Mouse (Mus musculus) MEL (cell line): Measurements from ENCODE around the gene Sdhaf1. TPM values are rescaled to one million over a fixed set of nuclear protein-coding genes. Genes with fewer than 3 reads are reported as not detected.

ENCODE experiments used
- DNase-seq: peaks from one replicate; pipeline ENCODE4 v3.0.0; 2011; ENCODE audit warnings: low read depth, low spot score
- H3K27ac ChIP-seq: 2 replicates; pipeline ENCODE4 v1.5.1; 2012; ENCODE audit warnings: low read depth, mild to moderate bottlenecking, control low read depth, low read length, moderate library complexity; ENCODE audit not compliant: control insufficient read depth
- H3K27me3 ChIP-seq, 2 experiments: fragments of 150-350 bp in 1 of 2; sonication (generic) in 1 of 2; 2 replicates each; pipeline ENCODE4 v1.6.1; 2012; ENCODE audit warnings: low read length in 2 of 2, mild to moderate bottlenecking in 2 of 2, improper control_type of control experiment in 1 of 2, moderate library complexity in 1 of 2; ENCODE audit not compliant: insufficient read depth in 2 of 2, control insufficient read depth in 1 of 2
- H3K36me3 ChIP-seq, 2 experiments: 2 replicates each; pipeline ENCODE4 v1.6.1; 2012 to 2014; ENCODE audit warnings: low read length in 2 of 2, improper control_type of control experiment in 1 of 2, inconsistent platforms in 1 of 2, mild to moderate bottlenecking in 1 of 2; ENCODE audit not compliant: insufficient read depth in 2 of 2, control insufficient read depth in 1 of 2
- H3K4me1 ChIP-seq, 2 experiments: fragments of 150-350 bp in 1 of 2; sonication (generic) in 1 of 2; 2 replicates each; pipeline ENCODE4 v1.6.1; 2012; ENCODE audit warnings: low read length in 2 of 2, improper control_type of control experiment in 1 of 2, mild to moderate bottlenecking in 1 of 2; ENCODE audit not compliant: insufficient read depth in 2 of 2, control insufficient read depth in 1 of 2
- H3K4me3 ChIP-seq, 2 experiments: fragments of 150-350 bp in 1 of 2; sonication (generic) in 1 of 2; 2 replicates each; pipeline ENCODE4 v1.5.1; 2012; ENCODE audit warnings: low read depth in 2 of 2, low read length in 2 of 2, mild to moderate bottlenecking in 2 of 2, moderate library complexity in 2 of 2, control low read depth in 1 of 2, improper control_type of control experiment in 1 of 2; ENCODE audit not compliant: control insufficient read depth in 1 of 2, insufficient read depth in 1 of 2
- H3K79me2 ChIP-seq: 2 replicates; pipeline ENCODE4 v1.6.1; 2012; ENCODE audit warnings: mild to moderate bottlenecking, low read length, moderate library complexity; ENCODE audit not compliant: control insufficient read depth, poor library complexity, insufficient read depth
- H3K9ac ChIP-seq: 2 replicates; pipeline ENCODE4 v1.6.1; 2012; ENCODE audit warnings: low read depth, mild to moderate bottlenecking, control low read depth, low read length, moderate library complexity; ENCODE audit not compliant: control insufficient read depth, poor library complexity, severe bottlenecking
- H3K9me3 ChIP-seq: fragments of 150-350 bp; sonication (generic); replicated peaks from 2 replicates; pipeline ENCODE4 v1.6.1; 2012; ENCODE audit warnings: mild to moderate bottlenecking, low read length, improper control_type of control experiment, moderate library complexity; ENCODE audit not compliant: insufficient read depth
- ELF1 ChIP-seq: IDR thresholded peaks from 2 replicates; pipeline ENCODE4 v1.6.1; 2014; ENCODE audit warnings: low read depth, mild to moderate bottlenecking, inconsistent platforms, low read length, improper control_type of control experiment, moderate library complexity
- HCFC1 ChIP-seq: IDR thresholded peaks from 2 replicates; pipeline ENCODE4 v1.6.1; 2012; ENCODE audit warnings: low read depth, mild to moderate bottlenecking, inconsistent platforms, low read length, improper control_type of control experiment, moderate library complexity
- KAT2A ChIP-seq: conservative IDR thresholded peaks from 2 replicates; pipeline ENCODE4 v1.6.1; 2012; ENCODE audit warnings: low read depth, low read length, improper control_type of control experiment, inconsistent platforms
- MAZ ChIP-seq: IDR thresholded peaks from 2 replicates; pipeline ENCODE4 v1.6.1; 2012; ENCODE audit warnings: low read depth, mild to moderate bottlenecking, inconsistent platforms, low read length, improper control_type of control experiment
- MYC ChIP-seq: IDR thresholded peaks from 2 replicates; pipeline ENCODE4 v1.6.1; 2011; ENCODE audit warnings: low read depth, mild to moderate bottlenecking, low read length, improper control_type of control experiment, moderate library complexity
- NELFE ChIP-seq: IDR thresholded peaks from 2 replicates; pipeline ENCODE4 v1.6.1; 2011; ENCODE audit warnings: low read depth, low read length, improper control_type of control experiment
- RAD21 ChIP-seq: IDR thresholded peaks from 2 replicates; pipeline ENCODE4 v1.6.1; 2011; ENCODE audit warnings: mild to moderate bottlenecking, low read depth, low read length, improper control_type of control experiment
- RCOR1 ChIP-seq: IDR thresholded peaks from 2 replicates; pipeline ENCODE4 v1.6.1; 2012; ENCODE audit warnings: low read depth, mild to moderate bottlenecking, inconsistent platforms, low read length, improper control_type of control experiment
- SIN3A ChIP-seq: IDR thresholded peaks from 2 replicates; pipeline ENCODE4 v1.6.1; 2012; ENCODE audit warnings: low read length, improper control_type of control experiment, inconsistent platforms
- TBP ChIP-seq: IDR thresholded peaks from 2 replicates; pipeline ENCODE4 v1.8.0; 2011; ENCODE audit warnings: low read depth, low read length, improper control_type of control experiment
- USF2 ChIP-seq, 2 experiments: IDR thresholded peaks; 2 replicates each; pipeline ENCODE4 v1.6.1; 2011 to 2012; ENCODE audit warnings: improper control_type of control experiment in 2 of 2, low read length in 2 of 2, borderline replicate concordance in 1 of 2, inconsistent platforms in 1 of 2, low read depth in 1 of 2, mild to moderate bottlenecking in 1 of 2; ENCODE audit not compliant: insufficient read depth in 1 of 2
- ZC3H11A ChIP-seq: IDR thresholded peaks from 2 replicates; pipeline ENCODE4 v1.6.1; 2012; ENCODE audit warnings: low read depth, mild to moderate bottlenecking, inconsistent platforms, low read length, improper control_type of control experiment
- ZNF384 ChIP-seq: IDR thresholded peaks from 2 replicates; pipeline ENCODE4 v1.6.1; 2012; ENCODE audit warnings: low read depth, mild to moderate bottlenecking, inconsistent platforms, low read length, improper control_type of control experiment
- polyA plus RNA-seq, 2 experiments: library from polyadenylated mRNA; stranded (reverse) in 1 of 2; unstranded in 1 of 2; fragments of >175 nt in 1 of 2; fragments of >200 nt in 1 of 2; gene quantifications; 2 replicates each; pipeline versions ENCODE4 v1.2.1 to v1.2.4; 2012; ENCODE audit warnings: low replicate concordance in 2 of 2, low read depth in 1 of 2; ENCODE audit not compliant: insufficient read length in 2 of 2, insufficient read depth in 1 of 2, missing spikeins in 1 of 2
- total RNA-seq: library from RNA; depleted of rRNA; stranded (reverse); fragments of 300-350 nt; gene quantifications from 2 replicates; pipeline ENCODE4 v1.2.3, GENCODE M21; 2012; rRNA removed

Gene Sdhaf1
- total and polyA plus RNA-seq, 3 experiments, result 4.3 to 8.1 TPM; not detected in 1

GRCm38 (mm10) chr7:30278911-30279310 lies 44.8 kb downstream of the Sdhaf1 start:
- Histone ChIP-seq H3K4me3 (peak overlapping the region; percentile 71 to 82), H3K36me3 (peaks cover 0 to 11% of the 10 kb centered on the region in 2 experiments; a peak in 2 of 4 replicates), H3K27me3 (no peaks in the 10 kb centered on the region), H3K9me3 (no peaks in the 10 kb centered on the region), H3K4me1 (peaks cover 0 to 8% of the 10 kb centered on the region in 2 experiments; a peak in 1 of 4 replicates), H3K79me2 (peaks cover 10% of the 10 kb centered on the region), H3K27ac (no peak overlapping the region), H3K9ac (peak overlapping the region; percentile 82)
- no peak for TF ChIP-seq MAZ
- peak; percentile 30; the same call in 1 of the 2 replicates for TF ChIP-seq ZNF384
- no peak for DNase-seq

- Histone ChIP-seq H3K27ac (no peak overlapping the region), H3K79me2 (peaks cover 8% of the 10 kb centered on the region), H3K9ac (no peak overlapping the region), H3K27me3 (no peaks in the 10 kb centered on the region), H3K4me3 (no peak overlapping the region), H3K9me3 (no peaks in the 10 kb centered on the region), H3K36me3 (peaks cover 0 to 8% of the 10 kb centered on the region in 2 experiments; a peak in 2 of 4 replicates), H3K4me1 (0 out of 4 replicates have a peak, but pooled peaks cover 0 to 5% of the 10 kb centered on the region in 2 experiments)
- DNase-seq, result no peak
- TF ChIP-seq RAD21 (no peak), KAT2A (no peak), ZC3H11A (no peak), ELF1 (no peak), RCOR1 (no peak), TBP (no peak), HCFC1 (no peak), MYC (no peak), USF2 (IDR thresholded peaks at IDR 0.05; ENCODE audit: borderline replicate concordance in 1 of 2, insufficient read depth in 1 of 2, low read depth in 1 of 2, low read length in 2 of 2) (no peak), SIN3A (no peak), NELFE (no peak), MAZ (no peak)
These were observed 49.3 kb downstream of the Sdhaf1 start for GRCm38 (mm10) chr7:30274383-30274782.

Other genes starting within 250 kb of the Sdhaf1 start
Only the 30 nearest of the 32 such genes appear.
- gene Gm26920, start 233.5 kb downstream of the Sdhaf1 start, total RNA-seq, result 0.62 TPM in 1 of 2 replicates, not detected in the other
- gene Gm26920, start 233.5 kb downstream of the Sdhaf1 start, polyA plus RNA-seq, result not detected
- gene Zfp566, start 233.4 kb downstream of the Sdhaf1 start, total RNA-seq, result 7.3 and 8.0 TPM in 2 replicates
- gene Zfp566, start 233.4 kb downstream of the Sdhaf1 start, polyA plus RNA-seq, result 1 to 10 TPM in 1 of 2 experiments, not detected in 1; 8.0 TPM
- 5.5 and 6.2 TPM in 2 replicates for gene Zfp260, start 229.1 kb downstream of the Sdhaf1 start, total RNA-seq
- gene Zfp260, start 229.1 kb downstream of the Sdhaf1 start, polyA plus RNA-seq, result 1 to 10 TPM in 1 of 2 experiments, not detected in 1; 4.8 TPM
- 3.9 and 8.2 TPM in 2 replicates for gene Zfp382, start 202.0 kb downstream of the Sdhaf1 start, total RNA-seq
- 1 to 10 TPM in 1 of 2 experiments, not detected in 1; 7.1 TPM for gene Zfp382, start 202.0 kb downstream of the Sdhaf1 start, polyA plus RNA-seq
- gene Zfp146, start 154.1 kb downstream of the Sdhaf1 start, total RNA-seq, result 30.6 and 35.5 TPM in 2 replicates
- 10 to 100 TPM in 1 of 2 experiments, not detected in 1; 38.9 TPM for gene Zfp146, start 154.1 kb downstream of the Sdhaf1 start, polyA plus RNA-seq
- gene Cox7a1, start 139.8 kb downstream of the Sdhaf1 start, total RNA-seq, result 8.9 and 9.9 TPM in 2 replicates
- 10 to 100 TPM in 1 of 2 experiments, not detected in 1; 11.1 TPM for gene Cox7a1, start 139.8 kb downstream of the Sdhaf1 start, polyA plus RNA-seq
- gene Capns1, start 125.1 kb downstream of the Sdhaf1 start, total RNA-seq, result 31.7 and 38.3 TPM in 2 replicates
- 100 to 1,000 TPM in 1 of 2 experiments, not detected in 1; 354 TPM for gene Capns1, start 125.1 kb downstream of the Sdhaf1 start, polyA plus RNA-seq
- gene Polr2i, start 91.9 kb downstream of the Sdhaf1 start, total RNA-seq, result 109 and 128 TPM in 2 replicates
- gene Polr2i, start 91.9 kb downstream of the Sdhaf1 start, polyA plus RNA-seq, result 100 to 1,000 TPM in 1 of 2 experiments, not detected in 1; 118 TPM
- gene Tbcb, start 91.6 kb downstream of the Sdhaf1 start, total RNA-seq, result 54.8 and 55.0 TPM in 2 replicates
- 10 to 100 TPM in 1 of 2 experiments, not detected in 1; 72.6 TPM for gene Tbcb, start 91.6 kb downstream of the Sdhaf1 start, polyA plus RNA-seq
- not detected in 2 replicates for gene Ovol3, start 88.2 kb downstream of the Sdhaf1 start, total RNA-seq
- under 1 TPM in 1 of 2 experiments, not detected in 1; 0.17 TPM for gene Ovol3, start 88.2 kb downstream of the Sdhaf1 start, polyA plus RNA-seq
- 0.42 and 0.73 TPM in 2 replicates for gene Thap8, start 43.8 kb downstream of the Sdhaf1 start, total RNA-seq
- under 1 TPM in 1 of 2 experiments, not detected in 1; 0.46 TPM for gene Thap8, start 43.8 kb downstream of the Sdhaf1 start, polyA plus RNA-seq
- 4.9 and 6.5 TPM in 2 replicates for gene Wdr62, start 43.5 kb downstream of the Sdhaf1 start, total RNA-seq
- gene Wdr62, start 43.5 kb downstream of the Sdhaf1 start, polyA plus RNA-seq, result 10 to 100 TPM; 30.5 to 44.8 TPM
- gene Clip3, start 32.2 kb downstream of the Sdhaf1 start, total RNA-seq, result not detected in 2 replicates
- under 1 TPM in 1 of 2 experiments, not detected in 1; 0.19 TPM for gene Clip3, start 32.2 kb downstream of the Sdhaf1 start, polyA plus RNA-seq
- gene Alkbh6, start 15.2 kb downstream of the Sdhaf1 start, total RNA-seq, result 15.0 and 16.2 TPM in 2 replicates
- gene Alkbh6, start 15.2 kb downstream of the Sdhaf1 start, polyA plus RNA-seq, result 10 to 100 TPM in 1 of 2 experiments, not detected in 1; 24.6 TPM
- gene Syne4, start 9.1 kb downstream of the Sdhaf1 start, total RNA-seq, result 0.31 and 0.42 TPM in 2 replicates
- under 1 TPM in 1 of 2 experiments, not detected in 1; 0.82 TPM for gene Syne4, start 9.1 kb downstream of the Sdhaf1 start, polyA plus RNA-seq
- 0.92 and 0.96 TPM in 2 replicates for gene E130208F15Rik, start 2.2 kb downstream of the Sdhaf1 start, total RNA-seq
- 1 to 10 TPM in 1 of 2 experiments, not detected in 1; 3.2 TPM for gene E130208F15Rik, start 2.2 kb downstream of the Sdhaf1 start, polyA plus RNA-seq
- gene Lrfn3, start 38.9 kb upstream of the Sdhaf1 start, total RNA-seq, result not detected in 2 replicates
- not detected for gene Lrfn3, start 38.9 kb upstream of the Sdhaf1 start, polyA plus RNA-seq
- gene Tyrobp, start 89.9 kb upstream of the Sdhaf1 start, total RNA-seq, result 2.8 and 3.9 TPM in 2 replicates
- gene Tyrobp, start 89.9 kb upstream of the Sdhaf1 start, polyA plus RNA-seq, result 10 to 100 TPM in 1 of 2 experiments, not detected in 1; 13.6 TPM
- 7.1 and 15.5 TPM in 2 replicates for gene Hcst, start 96.0 kb upstream of the Sdhaf1 start, total RNA-seq
- gene Hcst, start 96.0 kb upstream of the Sdhaf1 start, polyA plus RNA-seq, result 10 to 100 TPM in 1 of 2 experiments, not detected in 1; 28.1 TPM
- gene Nfkbid, start 97.8 kb upstream of the Sdhaf1 start, total RNA-seq, result 6.2 and 7.0 TPM in 2 replicates
- 10 to 100 TPM in 1 of 2 experiments, not detected in 1; 16.7 TPM for gene Nfkbid, start 97.8 kb upstream of the Sdhaf1 start, polyA plus RNA-seq
- gene Aplp1, start 121.6 kb upstream of the Sdhaf1 start, total RNA-seq, result 1.5 and 1.9 TPM in 2 replicates
- gene Aplp1, start 121.6 kb upstream of the Sdhaf1 start, polyA plus RNA-seq, result 1 to 10 TPM in 1 of 2 experiments, not detected in 1; 7.1 TPM
- not detected in 2 replicates for gene Kirrel2, start 133.8 kb upstream of the Sdhaf1 start, total RNA-seq
- not detected for gene Kirrel2, start 133.8 kb upstream of the Sdhaf1 start, polyA plus RNA-seq
- 1.3 and 2.3 TPM in 2 replicates for gene Nphs1, start 134.4 kb upstream of the Sdhaf1 start, total RNA-seq
- 1 to 10 TPM in 1 of 2 experiments, not detected in 1; 1.2 TPM for gene Nphs1, start 134.4 kb upstream of the Sdhaf1 start, polyA plus RNA-seq
- gene Prodh2, start 169.7 kb upstream of the Sdhaf1 start, total RNA-seq, result not detected in 2 replicates
- not detected for gene Prodh2, start 169.7 kb upstream of the Sdhaf1 start, polyA plus RNA-seq
- gene Arhgap33, start 211.2 kb upstream of the Sdhaf1 start, total RNA-seq, result 1.8 and 2.4 TPM in 2 replicates
- 10 to 100 TPM in 1 of 2 experiments, not detected in 1; 22.3 TPM for gene Arhgap33, start 211.2 kb upstream of the Sdhaf1 start, polyA plus RNA-seq
- 1.2 and 1.5 TPM in 2 replicates for gene Hspb6, start 228.3 kb upstream of the Sdhaf1 start, total RNA-seq
- gene Hspb6, start 228.3 kb upstream of the Sdhaf1 start, polyA plus RNA-seq, result 10 to 100 TPM in 1 of 2 experiments, not detected in 1; 12.4 TPM
- 2.3 and 2.4 TPM in 2 replicates for gene Proser3, start 228.4 kb upstream of the Sdhaf1 start, total RNA-seq
- 1 to 10 TPM in 1 of 2 experiments, not detected in 1; 8.9 TPM for gene Proser3, start 228.4 kb upstream of the Sdhaf1 start, polyA plus RNA-seq
- 10.9 and 12.0 TPM in 2 replicates for gene Lin37, start 235.9 kb upstream of the Sdhaf1 start, total RNA-seq
- 10 to 100 TPM in 1 of 2 experiments, not detected in 1; 49.8 TPM for gene Lin37, start 235.9 kb upstream of the Sdhaf1 start, polyA plus RNA-seq
- 67.2 and 74.2 TPM in 2 replicates for gene U2af1l4, start 239.4 kb upstream of the Sdhaf1 start, total RNA-seq
- 10 to 100 TPM in 1 of 2 experiments, not detected in 1; 72.5 TPM for gene U2af1l4, start 239.4 kb upstream of the Sdhaf1 start, polyA plus RNA-seq
- 1.4 and 1.9 TPM in 2 replicates for gene Gm49396, start 239.4 kb upstream of the Sdhaf1 start, total RNA-seq
- gene Gm49396, start 239.4 kb upstream of the Sdhaf1 start, polyA plus RNA-seq, result 1 to 10 TPM in 1 of 2 experiments, not detected in 1; 4.2 TPM